In the genomic region with DNA sequence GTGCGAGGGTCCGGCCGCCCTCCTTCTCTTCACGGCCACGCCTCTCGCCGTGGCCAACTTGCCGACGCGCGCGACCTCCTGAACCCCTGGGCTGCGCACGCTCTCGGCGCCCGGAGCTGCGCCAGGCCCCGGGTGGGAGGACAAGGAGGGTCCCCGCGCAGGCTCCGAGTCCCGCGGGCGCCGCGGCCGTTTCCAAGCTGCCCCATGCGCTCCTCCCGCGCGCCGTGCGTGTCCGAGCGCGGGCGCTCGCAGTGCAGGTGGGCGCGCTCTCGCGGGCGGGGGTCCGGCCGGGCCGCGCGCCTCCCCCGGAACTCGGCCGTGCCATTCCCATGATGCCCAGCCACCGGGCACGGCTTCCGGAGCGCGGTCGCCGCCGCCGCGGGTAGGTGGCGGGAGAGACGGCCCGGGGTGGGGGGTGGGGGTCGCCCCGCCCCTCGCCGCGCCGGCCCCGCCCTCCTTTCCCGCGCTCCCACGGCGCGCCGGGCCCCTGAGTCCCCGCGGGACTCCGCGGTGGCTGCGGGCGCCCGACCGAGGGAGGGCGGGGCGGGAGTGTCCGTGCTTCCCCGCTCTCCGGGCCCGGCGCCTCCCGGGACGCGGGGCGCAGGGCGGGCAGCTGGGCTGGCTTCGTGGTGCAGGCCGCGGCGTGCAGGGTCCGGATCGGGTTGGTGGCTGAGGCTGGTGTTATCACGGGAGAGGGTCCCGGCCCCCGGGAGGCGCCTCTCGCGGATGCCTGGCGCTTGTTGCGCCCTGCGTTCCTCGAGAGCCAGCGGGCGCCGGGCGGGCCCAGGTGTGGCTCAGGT, we compare ENCODE assay signal across 9 mouse cellular contexts. TPM values are rescaled to one million over a fixed set of nuclear protein-coding genes. Genes with fewer than 3 reads are reported as not detected.
DNase-seq lines count a peak whose midpoint lies in the region; ATAC-seq and TF ChIP-seq lines count a peak whose summit lies in the region.
"Had no signal": no experiment of that assay in that cellular context is flagged by ENCODE, and none has a peak within 500 bp of the region (broad histone marks: within the 10 kb centered on the region; RNA-seq: fewer than 3 reads in every experiment).

Gene Ppp1r26, plus strand, starts transcription at position 286 of the 800 bp plus-strand sequence.

- no peak for TF ChIP-seq POLR2A in lung, adult 2 months (IDR thresholded peaks at IDR 0.05; ENCODE audit: borderline replicate concordance, extremely low read depth, low read depth, low read length)

- no peaks in the 10 kb centered on the region for H3K36me3 ChIP-seq in heart, embryonic 16.5 days (ENCODE audit: control insufficient read depth, insufficient read depth)

- DNase-seq in urinary bladder, postnatal 14 days (ENCODE audit: low spot score), result peak; percentile 26
- DNase-seq in urinary bladder, postnatal 10 days (ENCODE audit: low spot score), result no peak
- peak; percentile 72 for DNase-seq in embryo, embryonic 11 days
- peak; percentile 29 to 78 for DNase-seq in kidney, postnatal 25 days
- peak; percentile 45 for DNase-seq in lung, adult 2 months
- DNase-seq in retina, postnatal 1 day, result peak; percentile 81
- DNase-seq in c-Kit-positive CD71-positive TER-119-positive erythroid progenitor cells, embryonic 14.5 days (ENCODE audit: low spot score), result no peak

- peaks cover 2% of the 10 kb centered on the region for H3K4me1 ChIP-seq in heart, embryonic 16.5 days (ENCODE audit: control insufficient read depth, insufficient read depth, low read length)
- 0 out of 2 replicates have a peak, but pooled peaks cover 3% of the 10 kb centered on the region for H3K4me1 ChIP-seq in lung, adult 2 months (ENCODE audit: control insufficient read depth, insufficient read depth, low read length)

- no peaks in the 10 kb centered on the region; the same call in 1 of the 2 replicates for H3K27me3 ChIP-seq in heart, embryonic 16.5 days (ENCODE audit: control insufficient read depth, insufficient read depth, low read length)

- peak; percentile 67 for ATAC-seq in heart, embryonic 16.5 days (replicated peaks; ENCODE audit: extremely low read depth, insufficient read depth, low FRiP score)

- under 1% methylated on average over 91 of the region's 118 CpGs for WGBS in heart, embryonic 16.5 days
- under 1% methylated on average over 106 of the region's 118 CpGs for WGBS in lung, adult 2 months

- peak within 1 kb of the TSS; percentile 69 for H3K4me3 ChIP-seq in heart, embryonic 16.5 days (ENCODE audit: low read length)
- H3K4me3 ChIP-seq in lung, adult 2 months (replicated peaks; ENCODE audit: extremely low read depth, low read depth, low read length), result peak within 1 kb of the TSS; percentile 42
- H3K4me3 ChIP-seq: myocyte had no signal

- peak within 1 kb of the TSS; percentile 97 for H3K4me2 ChIP-seq in heart, embryonic 16.5 days (ENCODE audit: low read depth, low read length)

- TF ChIP-seq CTCF in lung, adult 2 months (IDR thresholded peaks at IDR 0.05; ENCODE audit: insufficient read depth, low read length), result no peak

- H3K27ac ChIP-seq in heart, embryonic 16.5 days (ENCODE audit: low read length), result peak within 1 kb of the TSS; percentile 24

- peak within 1 kb of the TSS; percentile 86 for H3K9ac ChIP-seq in heart, embryonic 16.5 days (ENCODE audit: low read length)

- H3K9me3 ChIP-seq in heart, embryonic 16.5 days (replicated peaks; ENCODE audit: control insufficient read depth, low read length), result no peaks in the 10 kb centered on the region

RNA-seq across cellular contexts. Expression of gene Ppp1r26, which starts in this region (rescaled TPM):
- 2.8 and 3.6 TPM in 2 replicates for polyA plus RNA-seq in heart, embryonic 16.5 days (2015; fragmentation: Nextera tagmentation; extraction: Ambion mirVana)
- 6.1 TPM in 2 replicates for polyA plus RNA-seq in lung, adult 2 months (2012; rRNA removed)
- polyA plus RNA-seq: myocyte had no signal

Comparison
In these comparisons a context has a peak if more than half of its experiments do, and no peak if none do; other contexts are left out.
1. DNase-seq: peak in urinary bladder, postnatal 14 days (single experiment), embryo, embryonic 11 days (single experiment), kidney, postnatal 25 days (2 of 2), lung, adult 2 months (single experiment) and retina, postnatal 1 day (single experiment); none in urinary bladder, postnatal 10 days (single experiment) and c-Kit-positive CD71-positive TER-119-positive erythroid progenitor cells, embryonic 14.5 days (single experiment).